Mouse (Mus musculus): ENCODE data around the gene Klhdc8a.
"Not testable (repeated sequence)": the region's sequence is repeated elsewhere in the genome, so short reads cannot be mapped to it uniquely, and the experiment has no call there.

Klhdc8a gene

GRCm38 (mm10) chr1:132298425-132298800 lies at the start of gene Klhdc8a:
Klhdc8a (plus strand) TSS chr1:132298626.
- no peak for DNase-seq (ENCODE audit: low spot score in 2 of 2)

- no peak for DNase-seq (ENCODE audit: low spot score in 2 of 2)
Measured at GRCm38 (mm10) chr1:132254467-132254866, 44.0 kb upstream of the Klhdc8a start.

GRCm38 (mm10) chr1:132260331-132260730 lies 38.1 kb upstream of the Klhdc8a start:
- DNase-seq (ENCODE audit: low spot score in 2 of 2): no peak

- no peak for DNase-seq (ENCODE audit: low spot score in 2 of 2)
Measured at GRCm38 (mm10) chr1:132261058-132261457, 37.4 kb upstream of the Klhdc8a start.

GRCm38 (mm10) chr1:132263618-132264017 lies 34.8 kb upstream of the Klhdc8a start:
- DNase-seq (ENCODE audit: low spot score in 2 of 2): no peak

- DNase-seq (ENCODE audit: low spot score in 2 of 2): no peak
Measured at GRCm38 (mm10) chr1:132264577-132264976, 33.8 kb upstream of the Klhdc8a start.

- DNase-seq (ENCODE audit: low spot score in 2 of 2): no peak
Measured at GRCm38 (mm10) chr1:132265211-132265859, 33.1 kb upstream of the Klhdc8a start.

- no peak for DNase-seq (ENCODE audit: low spot score in 2 of 2)
Measured at GRCm38 (mm10) chr1:132265936-132266335, 32.5 kb upstream of the Klhdc8a start.

- DNase-seq (ENCODE audit: low spot score in 2 of 2): no peak
Measured at GRCm38 (mm10) chr1:132266791-132267557, 31.5 kb upstream of the Klhdc8a start.

- DNase-seq (ENCODE audit: low spot score in 2 of 2): no peak
Measured at GRCm38 (mm10) chr1:132267959-132268358, 30.5 kb upstream of the Klhdc8a start.

GRCm38 (mm10) chr1:132268418-132269060 lies 29.9 kb upstream of the Klhdc8a start:
- no peak for DNase-seq (ENCODE audit: low spot score in 2 of 2)

- DNase-seq (ENCODE audit: low spot score in 2 of 2): no peak
Measured at GRCm38 (mm10) chr1:132271237-132271636, 27.2 kb upstream of the Klhdc8a start.

GRCm38 (mm10) chr1:132276694-132277093 lies 21.7 kb upstream of the Klhdc8a start:
- DNase-seq (ENCODE audit: low spot score in 2 of 2): no peak

- DNase-seq (ENCODE audit: low spot score in 2 of 2): no peak
Measured at GRCm38 (mm10) chr1:132277124-132277523, 21.3 kb upstream of the Klhdc8a start.

GRCm38 (mm10) chr1:132280636-132281035 lies 17.8 kb upstream of the Klhdc8a start:
- not testable (repeated sequence) for DNase-seq (ENCODE audit: low spot score in 2 of 2)

GRCm38 (mm10) chr1:132281523-132282176 lies 16.8 kb upstream of the Klhdc8a start:
- DNase-seq (ENCODE audit: low spot score in 2 of 2): no peak

- DNase-seq (ENCODE audit: low spot score in 2 of 2): no peak
Measured at GRCm38 (mm10) chr1:132282177-132282536, 16.3 kb upstream of the Klhdc8a start.

- no peak for DNase-seq (ENCODE audit: low spot score in 2 of 2)
Measured at GRCm38 (mm10) chr1:132283018-132283417, 15.4 kb upstream of the Klhdc8a start.

GRCm38 (mm10) chr1:132286735-132287134 lies 11.7 kb upstream of the Klhdc8a start:
- no peak for DNase-seq (ENCODE audit: low spot score in 2 of 2)

- DNase-seq (ENCODE audit: low spot score in 2 of 2): no peak
Measured at GRCm38 (mm10) chr1:132287445-132287844, 11.0 kb upstream of the Klhdc8a start.

- DNase-seq (ENCODE audit: low spot score in 2 of 2): no peak
Measured at GRCm38 (mm10) chr1:132287991-132288451, 10.4 kb upstream of the Klhdc8a start.

GRCm38 (mm10) chr1:132289965-132290364 lies 8.5 kb upstream of the Klhdc8a start:
- no peak for DNase-seq (ENCODE audit: low spot score in 2 of 2)

Measured in heart, adult 9 months (tissue).